Comparison of ENCODE assay signal across 8 mouse cellular contexts in the genomic region with DNA sequence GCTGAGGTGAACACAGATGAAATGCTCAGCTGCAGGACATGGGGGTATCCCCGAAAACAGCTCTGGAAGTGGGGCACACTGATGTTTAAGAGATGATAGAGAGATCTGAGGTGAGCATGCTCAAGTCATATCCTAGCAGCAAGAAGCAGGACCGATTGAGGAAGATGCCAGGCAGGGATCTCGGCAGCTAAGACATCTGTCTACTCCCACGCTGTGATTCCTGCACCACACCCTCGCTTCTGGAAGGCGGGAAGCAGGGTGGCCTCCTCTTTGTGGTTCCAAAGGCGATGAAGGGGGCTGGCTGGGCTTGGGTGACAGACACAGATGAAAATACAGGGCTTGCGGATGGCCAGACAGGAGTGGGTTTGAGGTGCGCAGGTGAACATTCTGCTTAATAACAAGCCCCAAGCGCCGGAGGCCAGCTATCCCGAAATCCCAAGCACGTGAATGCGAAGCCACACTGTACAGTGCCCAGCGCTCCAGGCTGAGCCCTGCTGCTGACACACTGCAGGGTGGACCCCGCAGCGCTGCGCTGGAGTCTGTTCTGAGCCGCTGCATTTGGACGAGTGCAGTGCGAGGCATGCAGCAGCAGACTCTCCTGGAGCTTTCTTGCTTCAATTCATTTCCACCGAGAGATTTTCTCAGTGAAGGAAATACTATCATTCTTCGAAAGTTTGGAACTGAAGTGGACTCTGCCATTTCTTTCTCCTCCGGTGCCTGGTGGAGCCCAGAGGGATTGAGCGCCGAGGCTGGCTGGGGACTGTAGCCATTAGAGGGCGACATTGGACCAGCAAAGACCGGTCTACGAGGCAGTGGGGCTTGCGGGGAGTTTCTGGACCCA.
DNase-seq lines count a peak whose midpoint lies in the region.

No protein-coding gene starts in this region.

- no peaks in the 10 kb centered on the region for H3K36me3 ChIP-seq in hindbrain, embryonic 10.5 days

- H3K27me3 ChIP-seq in hindbrain, embryonic 10.5 days (ENCODE audit: insufficient read depth, poor library complexity, severe bottlenecking) = peaks cover 28% of the 10 kb centered on the region

- H3K4me3 ChIP-seq in hindbrain, embryonic 10.5 days = peak overlapping the region; percentile 44

- H3K4me1 ChIP-seq in hindbrain, embryonic 10.5 days (replicated peaks) = peaks cover 20% of the 10 kb centered on the region

- WGBS in hindbrain, embryonic 10.5 days = 22% methylated on average over 30 of the region's 30 CpGs

- H3K9me3 ChIP-seq in hindbrain, embryonic 10.5 days = no peaks in the 10 kb centered on the region

- DNase-seq in adrenal gland, adult 18-20 months (ENCODE audit: low spot score in 2 of 2) = peak; percentile 79 to 80
- peak; percentile 90 to 93 for DNase-seq in cerebellum, postnatal 25 days
- peak; percentile 75 to 79 for DNase-seq in frontal cortex, postnatal 25 days (ENCODE audit: low spot score in 2 of 2)
- DNase-seq in hindbrain, embryonic 10.5 days (ENCODE audit: low spot score) = peak; percentile 82
- peak; percentile 59 for DNase-seq in layer of hippocampus, adult 9-11 months
- DNase-seq in lung, postnatal 14 days = peak; percentile 83
- peak; percentile 75 for DNase-seq in right cerebral cortex, adult 18-20 months
- no peak for DNase-seq in T-cell, adult 2 months (ENCODE audit: low spot score)

- peak overlapping the region; percentile 25 for H3K27ac ChIP-seq in hindbrain, embryonic 10.5 days
